Mouse (Mus musculus) kidney, postnatal 14 days (tissue): ENCODE results near the gene Cd247.

Source experiments
- DNase-seq: peaks from one replicate; pipeline ENCODE4 v3.0.0; 2022; ENCODE audit warnings: mixed read lengths

Cd247 gene

DNA sequence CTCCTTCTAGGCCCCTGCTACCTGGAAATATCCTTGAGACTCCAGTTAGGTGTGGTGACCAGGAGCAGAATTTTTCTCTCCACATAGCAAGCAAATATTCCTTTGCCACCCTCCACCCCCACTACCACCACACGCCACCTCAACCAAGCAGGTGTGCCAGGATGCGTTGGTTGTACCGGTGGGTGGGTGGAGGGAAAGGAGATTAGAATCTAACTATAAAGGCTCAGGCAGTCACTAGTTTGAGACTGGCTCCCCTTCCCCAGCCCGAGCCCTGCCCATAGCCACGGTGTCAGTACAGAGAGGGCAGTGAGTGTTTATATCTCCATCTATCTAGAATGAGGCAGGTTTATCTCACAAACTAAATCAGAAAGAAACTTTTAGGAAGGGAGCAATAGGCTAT is 39.7 kb downstream of the Cd247 start:
- DNase-seq = no peak

DNA sequence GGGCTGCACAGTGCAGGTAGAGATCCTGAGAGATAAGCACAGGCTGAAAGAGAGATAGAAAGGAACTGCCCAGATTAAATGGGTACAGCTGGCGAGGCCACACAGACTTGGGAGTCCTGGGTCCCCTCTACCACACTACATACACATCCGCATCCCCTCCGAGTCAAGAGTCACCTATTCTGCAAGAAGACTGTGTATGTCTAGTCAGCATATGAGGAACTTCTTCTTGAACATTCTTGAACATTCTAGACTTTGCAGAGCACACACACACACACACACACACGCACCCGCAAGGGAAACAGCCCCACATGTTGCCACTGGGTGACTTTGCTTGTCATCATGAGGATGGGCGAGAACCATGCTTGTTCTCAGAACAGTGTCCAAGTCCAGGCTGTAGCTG is 40.1 kb downstream of the Cd247 start:
- no peak for DNase-seq

DNA sequence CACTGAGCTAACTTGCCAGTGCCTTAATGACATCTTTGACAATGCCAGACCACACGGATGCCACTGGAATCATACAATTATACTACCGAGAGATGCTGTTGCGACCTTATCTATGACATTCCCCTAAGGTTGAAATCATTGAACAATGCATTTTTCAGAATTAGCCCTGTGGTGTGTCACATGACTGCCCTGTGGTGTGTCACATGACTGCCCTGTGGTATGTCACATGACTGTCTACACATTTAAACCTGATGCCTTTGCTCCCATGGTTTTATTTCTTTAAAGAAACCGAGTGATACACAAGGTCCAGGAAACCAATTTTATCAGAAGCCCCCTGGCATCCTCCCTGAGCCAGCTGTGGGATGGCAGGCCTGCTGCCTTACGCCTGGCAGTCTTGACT is 41.4 kb downstream of the Cd247 start:
- no peak for DNase-seq

DNA sequence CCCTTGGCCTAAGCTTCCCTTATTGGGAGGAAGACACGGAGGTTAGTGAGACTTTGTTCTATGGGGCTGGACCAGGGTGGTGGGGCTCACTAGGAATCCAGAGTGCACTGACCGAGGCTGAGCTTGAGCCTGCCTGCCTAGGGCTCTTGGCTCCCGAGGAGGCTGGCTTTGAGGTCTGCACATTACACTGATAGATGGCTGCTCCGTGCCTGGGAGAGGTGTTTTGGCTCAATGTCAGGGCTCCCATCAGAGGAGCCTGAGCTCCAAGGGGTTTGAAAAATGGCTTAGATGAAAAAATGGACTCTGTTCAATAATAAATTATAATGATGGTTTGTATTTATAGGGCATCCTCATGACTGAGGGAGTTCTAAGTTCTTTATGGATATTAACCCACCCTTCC is 44.8 kb downstream of the Cd247 start:
- no peak for DNase-seq

DNA sequence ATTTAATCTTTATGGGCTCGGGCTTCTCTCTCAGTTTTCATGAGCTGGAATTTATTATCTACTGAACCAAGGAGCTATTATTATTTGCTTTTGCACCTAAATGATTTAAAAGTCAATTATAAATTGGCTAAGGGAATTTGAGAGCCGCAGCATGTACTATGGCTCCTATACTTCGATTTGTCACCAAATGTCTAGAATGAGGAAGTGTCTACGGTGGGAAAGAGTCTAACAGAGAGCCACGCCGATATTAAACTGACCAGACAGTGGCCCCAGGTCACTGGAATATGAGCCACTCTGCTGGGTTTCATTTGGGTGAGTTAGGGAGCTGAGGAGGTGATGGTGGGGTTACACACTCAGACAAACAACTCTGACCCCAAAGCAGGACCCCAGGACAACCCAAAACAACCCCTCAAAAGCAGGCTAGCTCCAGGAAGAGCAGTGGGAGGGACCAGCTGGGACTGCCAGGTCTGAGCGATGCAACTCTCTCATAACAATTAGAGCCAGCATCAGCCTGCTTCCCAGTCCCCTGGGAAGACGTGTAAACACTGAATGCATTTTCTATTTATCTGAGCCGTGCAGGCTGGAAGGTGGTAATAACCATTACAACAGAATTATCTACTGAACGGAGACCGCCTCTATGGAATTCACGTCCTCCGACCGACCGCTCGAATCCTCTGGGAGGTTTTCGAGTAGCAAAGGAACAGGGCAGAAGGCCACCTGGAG is 45.6 kb downstream of the Cd247 start:
- no peak for DNase-seq

DNA sequence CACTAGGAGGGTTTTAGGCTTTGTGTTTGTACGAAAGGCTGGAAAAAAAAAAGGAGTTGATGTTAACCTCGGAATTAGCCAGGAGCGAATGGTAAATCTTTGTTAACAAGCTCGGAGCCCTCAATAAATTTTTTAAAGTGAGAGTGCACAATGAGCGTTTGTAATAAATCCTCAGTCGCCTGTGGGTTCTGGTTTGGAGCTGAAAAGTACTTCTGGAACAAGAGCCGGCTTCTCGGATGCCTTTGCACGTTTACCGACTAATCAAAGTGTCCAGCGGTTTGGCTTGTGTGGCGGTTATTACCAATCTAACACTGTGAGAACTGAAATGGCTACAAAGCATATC is 46.1 kb downstream of the Cd247 start:
- no peak for DNase-seq

DNA sequence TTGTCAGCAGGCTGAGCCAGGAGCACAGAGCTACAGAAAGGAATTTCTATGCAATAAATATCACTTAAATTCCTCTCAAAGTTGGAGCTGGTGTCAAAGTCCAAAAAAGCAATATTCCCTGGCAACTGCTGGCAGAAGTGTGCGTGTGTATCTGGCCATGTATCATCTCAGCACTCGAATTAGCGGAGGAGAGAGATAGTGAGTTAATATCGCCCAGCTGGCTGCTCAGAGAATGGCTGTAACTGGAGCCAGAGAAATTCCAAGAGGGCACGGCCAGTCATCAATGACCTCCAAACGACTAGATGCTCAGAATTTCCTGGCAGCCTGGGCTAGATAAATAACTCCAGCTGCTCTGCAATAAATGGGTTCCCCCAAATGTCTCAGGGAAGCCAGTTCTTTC is 48.0 kb downstream of the Cd247 start:
- DNase-seq = peak; percentile 64

DNA sequence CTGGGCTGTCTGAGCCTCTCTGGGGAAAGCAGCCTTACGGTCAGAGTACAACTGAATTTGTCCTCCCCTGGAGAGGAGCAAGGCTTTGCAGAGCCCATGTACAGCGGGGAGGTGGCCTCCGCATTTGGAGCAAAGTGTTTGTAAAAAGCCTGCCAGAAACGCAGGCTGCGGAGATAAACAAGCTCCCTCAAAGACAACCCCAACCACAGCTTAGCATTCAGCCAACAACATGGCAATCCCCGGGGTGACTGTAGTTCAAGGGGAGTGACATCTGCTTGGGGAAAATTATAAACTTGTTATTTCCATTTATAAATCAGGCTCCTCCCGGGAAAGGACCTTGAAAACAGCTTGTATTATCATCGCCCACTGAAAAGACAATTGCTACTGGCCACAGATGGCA is 49.1 kb downstream of the Cd247 start:
- DNase-seq = no peak

DNA sequence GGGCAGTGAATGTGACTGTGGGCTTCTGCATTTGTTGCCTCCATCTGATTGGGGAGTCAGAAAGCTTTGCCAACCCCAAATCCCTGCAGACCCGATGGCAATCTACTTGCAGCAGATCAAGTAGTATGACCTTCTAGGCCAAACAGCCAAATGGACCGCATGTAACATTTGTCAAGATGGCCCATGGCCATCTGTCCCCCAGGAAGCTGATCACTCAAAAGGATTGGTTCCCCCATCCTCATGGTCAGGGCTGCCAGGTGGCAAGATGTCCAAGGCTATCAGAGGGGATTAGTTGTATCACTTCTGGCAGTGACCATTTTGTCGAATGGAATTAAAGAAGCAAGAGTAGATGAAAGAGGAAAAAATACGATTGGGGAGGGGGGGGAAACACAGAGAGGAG is 50.7 kb downstream of the Cd247 start:
- no peak for DNase-seq

DNA sequence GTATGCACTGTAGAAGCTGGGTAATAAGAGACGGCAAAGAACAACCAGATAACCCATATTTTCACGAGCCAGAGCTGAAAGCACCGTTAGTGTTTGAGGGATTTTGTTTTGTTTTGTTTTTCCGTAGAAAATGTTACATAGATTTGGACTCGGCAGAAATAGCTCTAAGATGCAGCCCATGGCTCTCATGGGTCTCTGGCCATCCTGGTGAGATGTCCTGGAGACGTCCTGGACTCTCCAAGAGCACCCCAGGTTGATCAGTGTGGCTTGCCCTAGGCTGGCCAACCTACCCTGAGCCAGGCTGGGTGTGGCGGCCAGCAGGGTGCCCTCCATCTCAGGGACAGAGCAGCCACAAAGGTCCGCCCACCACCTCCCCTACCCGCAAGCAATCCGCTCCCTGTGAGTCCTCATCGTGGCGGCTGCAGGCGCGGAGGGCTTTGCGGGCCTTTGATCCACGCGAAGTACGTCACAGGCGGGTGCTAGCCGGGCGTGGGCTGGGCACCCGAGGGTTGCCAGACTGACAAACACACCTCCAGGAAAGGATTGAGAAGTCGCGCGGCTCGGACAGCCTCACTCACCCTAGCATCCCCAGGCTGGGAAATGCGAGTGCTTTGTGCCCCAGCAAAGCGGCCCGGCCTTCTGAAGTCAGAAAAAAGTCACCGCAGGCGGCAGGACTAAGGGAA is 52.2 kb downstream of the Cd247 start:
- DNase-seq = no peak

DNA sequence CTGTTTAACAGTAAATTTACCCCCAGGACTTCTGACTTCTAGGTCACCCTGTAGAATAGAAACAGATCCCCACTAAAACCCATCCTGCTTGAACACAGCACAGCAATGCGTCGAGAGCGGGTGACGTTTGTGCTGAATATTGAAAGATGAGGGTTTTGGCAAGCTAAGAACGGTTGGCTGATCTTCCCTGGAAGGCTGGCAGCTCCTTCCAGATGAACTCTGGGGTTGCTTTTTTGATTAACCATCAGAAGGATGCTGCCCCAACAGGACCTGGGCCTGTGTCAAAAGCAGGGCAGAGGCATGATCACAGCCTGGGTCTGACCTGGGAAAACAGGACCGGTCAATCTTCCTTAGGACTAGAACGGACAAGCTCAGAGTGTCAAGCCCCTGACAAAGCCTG is 53.7 kb downstream of the Cd247 start:
- DNase-seq = no peak

DNA sequence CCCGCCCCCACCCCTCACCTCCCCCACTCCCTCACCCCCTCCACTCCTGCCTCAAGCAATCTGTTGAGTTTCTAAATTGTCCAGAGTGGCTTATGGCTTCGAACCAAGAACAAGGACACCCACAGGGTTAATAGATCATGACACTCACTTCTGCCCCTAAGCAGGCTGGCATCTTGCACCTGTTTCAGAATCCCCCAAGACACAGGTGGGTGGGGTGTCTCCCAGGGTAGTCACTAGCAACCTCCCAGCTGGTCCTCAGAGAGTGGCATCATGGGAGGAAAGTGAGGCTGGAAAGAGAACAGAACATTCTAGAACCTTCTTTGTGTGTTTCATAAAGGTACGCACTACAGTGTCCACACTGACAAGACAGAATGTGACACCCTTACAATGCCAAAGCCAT is 55.1 kb downstream of the Cd247 start:
- DNase-seq = no peak

DNA sequence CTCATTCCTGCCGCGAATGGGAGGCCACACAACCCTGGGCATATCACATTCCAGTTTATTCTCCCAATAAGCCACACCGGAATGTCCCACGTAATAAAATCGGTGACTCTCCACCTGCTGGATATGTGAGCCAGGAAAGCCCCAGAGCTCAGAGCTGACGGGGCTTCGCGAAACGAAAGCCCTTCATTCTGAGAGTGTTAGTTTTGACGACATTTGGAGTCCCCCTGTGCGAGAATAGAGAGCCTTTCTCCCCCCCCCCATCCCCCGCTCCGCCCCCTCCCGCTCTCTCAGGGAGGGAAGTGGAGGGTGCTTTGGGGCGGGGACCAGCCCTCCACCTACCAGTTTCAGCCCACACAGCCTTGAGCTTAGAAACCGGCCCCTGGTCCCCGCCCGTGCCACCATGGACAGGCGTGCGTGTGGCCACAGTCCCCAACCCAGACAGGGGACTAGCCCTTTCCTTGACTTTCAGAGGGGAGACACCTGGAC is 56.0 kb downstream of the Cd247 start:
- DNase-seq = no peak

DNA sequence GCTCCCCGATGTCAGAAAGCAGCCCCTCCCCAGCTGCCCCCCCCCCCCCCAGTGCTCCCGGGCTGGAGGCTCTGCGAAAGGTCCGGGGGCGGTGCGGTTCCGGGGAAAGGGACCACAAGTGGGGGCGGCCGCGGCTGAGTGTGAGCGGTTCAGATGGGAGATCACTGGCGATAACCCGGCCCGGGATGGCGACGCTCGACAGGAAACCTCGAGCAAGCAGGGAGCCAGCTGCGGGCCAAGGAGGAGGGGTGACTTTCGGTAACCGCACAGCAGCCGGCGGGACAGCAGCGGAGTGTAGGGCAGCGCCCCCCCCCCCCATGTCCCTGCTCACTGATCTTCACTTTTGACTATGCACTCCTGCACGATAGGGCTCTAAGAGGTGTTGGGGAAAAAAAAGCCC is 56.5 kb downstream of the Cd247 start:
- peak; percentile 32 for DNase-seq

DNA sequence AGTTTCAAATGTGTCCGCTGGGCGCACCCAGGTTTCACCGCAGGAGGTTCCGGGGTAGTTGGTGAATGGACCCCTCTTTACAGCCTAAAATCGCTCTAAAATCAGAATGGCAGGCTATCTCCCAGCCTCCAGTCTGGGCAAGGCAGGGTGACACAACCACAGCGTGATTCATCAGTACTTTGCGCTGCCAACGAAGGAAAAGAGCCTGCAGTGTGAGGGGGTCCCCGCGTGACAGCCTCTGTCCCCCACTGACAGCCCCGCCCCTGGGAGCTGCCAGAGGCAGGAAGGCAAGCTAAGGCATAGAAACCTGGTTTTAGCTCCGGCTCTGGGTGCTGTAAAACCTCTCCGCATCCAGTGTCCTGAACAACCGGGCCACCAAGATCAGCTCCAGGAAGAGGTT is 56.9 kb downstream of the Cd247 start:
- no peak for DNase-seq

DNA sequence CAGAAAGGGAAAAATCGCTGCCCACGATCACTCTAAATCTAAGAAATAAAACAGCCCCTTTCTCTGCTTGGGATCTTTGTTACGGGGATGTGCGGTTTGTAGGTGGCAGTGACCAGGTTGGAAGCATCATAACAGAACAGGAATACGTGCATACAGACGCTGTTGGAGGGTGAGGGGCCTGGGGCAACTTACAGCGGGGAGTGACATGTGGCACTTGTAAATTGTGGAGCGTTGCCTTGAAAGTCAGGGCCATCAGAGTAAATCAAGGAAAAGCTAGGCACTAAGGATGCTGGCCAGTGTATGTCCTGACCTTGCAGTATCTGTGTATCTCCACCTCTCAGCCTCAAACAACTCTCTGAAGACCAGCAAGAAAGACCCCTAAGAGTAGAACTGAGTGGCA is 59.9 kb downstream of the Cd247 start:
- no peak for DNase-seq

DNA sequence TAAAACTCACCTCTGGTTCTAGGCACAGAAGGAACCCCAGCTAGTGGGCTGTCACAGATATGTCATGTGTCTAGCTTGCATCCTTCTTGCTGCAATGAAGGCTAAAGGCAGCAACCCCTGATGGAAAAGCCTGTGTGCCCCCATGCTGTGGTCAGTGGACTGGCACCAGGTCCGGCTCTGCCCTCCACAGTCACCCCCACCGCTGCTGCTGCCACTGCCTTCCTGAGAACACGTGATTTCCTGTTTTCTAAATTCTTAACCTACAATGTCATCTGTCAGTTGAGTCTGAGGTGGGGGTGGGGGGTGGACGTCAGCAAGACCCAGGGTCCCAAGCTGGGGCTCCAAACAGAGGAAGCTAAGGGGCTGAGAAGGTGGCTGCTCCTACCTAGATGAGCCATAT is 60.4 kb downstream of the Cd247 start:
- no peak for DNase-seq

DNA sequence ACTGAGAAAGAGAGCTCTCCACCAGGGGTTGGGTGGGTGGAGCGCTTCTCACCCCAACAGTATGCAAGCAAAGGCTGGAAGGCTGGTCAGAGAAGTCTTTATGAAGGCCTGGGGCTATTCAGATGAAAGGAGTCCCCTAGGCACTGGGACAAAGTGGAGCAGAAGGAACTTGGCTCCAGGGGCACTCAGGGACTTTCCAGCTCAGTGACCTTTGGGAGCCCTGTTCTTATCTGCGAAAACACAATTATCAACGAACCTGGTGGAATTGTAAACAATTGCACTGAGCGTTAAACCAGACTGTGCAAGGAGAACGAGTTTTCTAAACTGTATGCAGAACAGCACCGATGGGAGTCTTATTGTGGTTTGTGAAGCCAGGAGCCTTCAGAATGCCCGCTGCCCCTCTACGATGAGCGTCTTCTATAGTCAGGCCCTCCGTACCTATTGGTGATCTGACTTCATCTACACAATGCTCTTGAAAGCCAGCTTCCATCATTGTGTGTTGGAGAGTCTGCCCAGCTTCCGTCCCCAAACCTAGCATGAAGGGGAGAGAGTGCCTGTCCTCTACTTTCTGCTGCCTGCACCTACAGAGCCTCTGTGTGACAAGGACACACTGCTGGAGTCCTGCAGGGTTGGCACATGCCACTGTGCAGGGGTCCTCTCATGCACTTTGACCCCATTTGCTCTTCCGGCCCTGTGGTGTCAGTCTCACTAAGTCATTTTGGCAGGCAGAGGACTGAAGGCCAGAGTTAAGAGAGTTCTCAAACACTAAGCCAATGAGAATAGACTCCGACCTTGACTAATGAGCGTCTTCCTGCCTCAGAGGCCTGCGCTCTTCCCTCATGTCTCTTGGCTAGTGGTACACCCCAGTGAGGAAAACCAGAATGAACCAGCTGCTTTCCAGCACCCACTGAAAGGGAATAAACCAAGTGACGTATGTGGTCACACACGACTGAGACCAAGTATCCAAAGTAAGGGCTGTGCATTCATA is 61.3 kb downstream of the Cd247 start:
- no peak for DNase-seq

DNA sequence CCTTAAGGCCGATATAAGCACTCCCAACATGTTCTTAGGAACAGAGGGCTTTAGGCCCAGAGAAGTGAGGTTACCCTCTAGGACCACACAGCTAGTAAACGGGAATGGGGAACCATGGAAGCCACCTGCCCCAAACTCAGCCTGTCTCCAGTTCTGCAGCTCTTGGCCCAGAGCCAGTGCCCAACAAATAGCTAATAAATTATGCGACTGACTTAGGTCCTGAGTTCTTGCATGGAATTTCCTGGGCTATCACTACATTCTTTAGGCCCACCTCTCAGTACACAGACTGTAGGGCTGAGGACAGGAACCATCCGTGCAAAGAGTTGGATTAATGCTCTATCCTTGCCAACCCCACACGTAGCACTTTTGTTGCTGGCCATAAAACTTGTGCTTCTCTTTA is 63.6 kb downstream of the Cd247 start:
- DNase-seq = no peak

DNA sequence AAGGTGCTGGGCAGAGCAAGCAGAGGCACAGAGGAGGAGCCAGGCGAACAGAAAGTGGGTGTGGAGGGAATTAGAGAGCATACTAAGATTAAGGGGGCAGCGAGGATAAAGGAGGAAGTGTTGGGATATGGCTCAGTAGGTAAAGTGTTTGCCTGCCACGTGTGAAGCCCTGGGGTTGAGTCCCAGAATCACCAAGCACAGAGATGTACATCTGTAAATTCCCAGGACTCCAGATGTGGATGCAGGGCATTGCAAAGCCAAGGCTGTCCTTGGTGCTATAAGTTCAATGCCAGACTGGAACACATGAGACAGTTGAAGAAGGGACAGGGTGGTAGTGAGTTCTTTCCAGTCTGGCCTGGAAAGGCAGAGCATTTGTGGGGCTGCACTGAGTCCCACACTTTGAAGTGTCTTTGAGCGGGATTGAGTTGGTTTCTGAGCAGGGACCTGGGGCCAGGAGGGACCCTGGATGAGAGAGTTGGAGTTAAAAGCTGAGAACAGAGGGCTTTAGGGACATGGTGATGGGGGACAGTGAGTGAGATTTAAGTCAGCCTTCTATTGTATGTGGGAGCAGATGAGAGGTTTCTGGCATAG is 64.7 kb downstream of the Cd247 start:
- DNase-seq = no peak

DNA sequence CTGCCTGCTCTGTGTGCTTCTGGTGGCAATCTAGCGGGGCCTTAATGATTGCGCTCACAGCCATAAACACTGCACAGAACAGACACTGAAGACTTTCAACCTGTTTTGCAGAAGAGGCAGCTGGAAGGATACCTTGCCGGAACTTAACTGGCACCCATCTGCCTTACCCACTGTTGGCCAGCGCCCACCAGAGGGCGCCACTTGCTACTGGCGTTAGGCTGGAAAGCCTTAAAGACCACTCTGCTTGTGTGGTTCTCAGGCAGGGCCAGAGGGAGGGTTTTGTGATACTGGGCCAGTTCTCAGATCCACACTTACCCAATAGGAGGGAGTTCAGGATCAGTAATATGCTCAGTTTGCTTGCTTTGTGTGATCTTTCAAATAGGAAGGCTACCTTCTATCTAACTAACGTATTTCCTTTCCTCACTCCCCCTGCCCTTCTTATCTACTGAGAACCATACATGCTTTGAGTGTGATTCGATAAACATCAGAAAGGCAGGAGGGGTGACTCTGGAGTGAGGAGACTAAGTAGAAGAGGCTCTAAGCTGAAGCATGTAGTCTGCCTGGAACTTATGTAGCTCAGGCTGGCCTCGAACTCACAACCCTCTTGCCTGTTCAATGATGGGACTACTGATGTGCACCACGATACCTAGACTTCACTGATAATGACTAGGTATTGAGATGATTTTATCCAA is 65.4 kb downstream of the Cd247 start:
- DNase-seq = peak; percentile 63

DNA sequence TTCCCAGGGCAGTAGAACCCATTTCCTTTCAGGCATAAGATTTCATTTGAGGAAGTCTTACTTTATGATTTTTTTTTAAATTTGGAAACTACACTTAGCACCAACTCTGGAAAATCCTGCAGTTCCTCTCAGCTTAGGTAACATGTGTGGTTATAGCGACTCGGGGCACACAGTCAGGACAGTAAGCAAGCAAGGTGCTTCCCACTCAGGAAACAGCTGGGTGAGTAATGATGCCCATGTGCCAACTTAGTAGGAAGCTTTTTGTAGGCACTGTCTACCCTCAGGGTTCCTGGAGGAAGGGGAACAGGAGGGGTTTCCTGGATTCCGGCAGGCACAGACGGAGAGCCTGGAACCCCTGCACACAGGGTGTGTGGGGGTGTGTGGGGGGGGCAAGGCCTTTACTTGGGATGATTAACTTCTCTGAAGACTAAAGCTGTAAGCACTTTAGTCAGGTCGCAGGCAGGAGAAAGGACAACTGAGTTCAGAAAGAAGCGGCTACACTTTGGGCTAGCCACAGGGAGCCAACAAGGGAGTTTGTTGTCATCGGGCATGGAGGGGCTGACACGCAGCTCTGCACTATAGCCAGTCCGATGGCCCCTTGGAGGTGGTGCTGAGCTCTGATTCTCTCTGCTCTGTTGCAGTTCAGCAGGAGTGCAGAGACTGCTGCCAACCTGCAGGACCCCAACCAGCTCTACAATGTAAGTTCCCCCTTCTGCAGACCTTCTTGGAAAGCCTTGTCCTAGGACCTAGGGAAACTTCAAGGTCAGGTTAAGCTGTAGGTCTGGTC is 67.5 kb downstream of the Cd247 start:
- peak; percentile 26 for DNase-seq
